Mouse (Mus musculus): ENCODE data around the gene Tsen54. TPM values are rescaled to one million over a fixed set of nuclear protein-coding genes. Genes with fewer than 3 reads are reported as not detected.

Tsen54 gene
- polyA plus RNA-seq, 1 experiment from 2014 or later, result 23.5 TPM

DNA sequence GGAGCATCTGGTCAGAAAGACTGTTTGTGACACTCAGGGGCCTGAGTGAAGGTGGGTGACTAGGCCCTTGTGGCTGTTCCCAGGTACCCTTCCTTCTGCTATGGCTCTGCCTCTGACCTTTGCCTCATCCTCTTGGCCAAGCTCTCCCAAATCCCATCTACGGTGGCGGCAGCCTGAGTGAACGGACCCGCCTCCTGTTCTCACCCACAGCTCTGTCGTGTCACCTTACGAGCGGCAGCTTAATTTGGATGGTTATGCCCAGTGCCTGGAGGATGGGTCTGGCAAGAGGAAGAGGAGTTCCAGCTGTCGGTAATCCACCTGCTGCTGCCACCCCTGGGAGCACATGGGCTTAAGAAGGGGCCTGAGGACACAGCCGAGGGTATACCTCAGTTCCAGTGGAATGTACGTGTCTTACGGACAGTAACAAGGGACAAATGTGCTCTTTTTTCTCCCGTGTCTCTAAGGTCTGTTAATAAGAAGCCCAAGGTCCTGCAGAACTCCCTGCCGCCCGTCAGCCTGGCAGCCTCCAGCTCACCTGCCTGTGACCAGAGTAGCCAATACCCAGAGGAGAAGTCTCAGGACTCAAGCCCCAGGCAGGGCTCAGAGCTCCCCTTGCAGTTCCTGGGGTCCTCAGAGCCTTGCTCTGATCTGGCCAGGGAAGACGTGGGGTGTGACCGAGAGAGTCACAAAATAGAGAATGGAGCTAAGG is 5.5 kb downstream of the Tsen54 start:
- Histone ChIP-seq H3K4me1 (peaks cover 32% of the 10 kb centered on the region), H3K27ac (no peak overlapping the region), H3K4me2 (no peak overlapping the region), H3K9ac (no peak overlapping the region), H3K27me3 (replicated peaks) (no peaks in the 10 kb centered on the region; the same call in 1 of the 2 replicates), H3K36me3 (peaks cover 64% of the 10 kb centered on the region), H3K9me3 (replicated peaks) (no peaks in the 10 kb centered on the region), H3K4me3 (no peak overlapping the region)
- no peak for ATAC-seq
- WGBS (ENCODE audit: insufficient replicate concordance), result 85% methylated on average over 16 of the region's 16 CpGs

DNA sequence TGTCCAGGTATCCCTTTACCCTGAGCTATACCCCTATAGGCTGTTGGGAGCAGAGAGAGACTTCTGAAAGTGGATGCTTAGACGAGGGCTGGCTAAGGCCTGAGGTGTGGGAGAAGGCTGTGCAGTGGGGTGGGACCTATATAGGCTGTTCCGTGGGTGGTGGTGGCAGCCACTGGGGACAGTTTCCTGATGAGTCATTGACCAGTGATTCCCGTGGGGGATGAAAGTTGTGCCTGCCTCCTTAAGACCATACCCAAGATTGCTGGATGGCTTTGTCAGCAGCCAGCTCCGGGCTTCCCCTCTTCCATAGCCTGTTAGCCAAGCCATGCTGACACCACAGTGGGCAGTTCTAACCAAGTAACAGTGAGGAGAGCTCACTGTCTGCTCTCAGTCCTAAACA is 6.5 kb downstream of the Tsen54 start:
- no peak overlapping the region for H3K9ac ChIP-seq
- H3K36me3 ChIP-seq, result peaks cover 64% of the 10 kb centered on the region
- H3K4me2 ChIP-seq, result no peak overlapping the region
- ATAC-seq, result no peak
- peaks cover 27% of the 10 kb centered on the region for H3K4me1 ChIP-seq
- no peaks in the 10 kb centered on the region for H3K9me3 ChIP-seq (replicated peaks)
- H3K27ac ChIP-seq, result no peak overlapping the region
- no peak overlapping the region for H3K4me3 ChIP-seq
- 58% methylated on average over 4 of the region's 4 CpGs for WGBS (ENCODE audit: insufficient replicate concordance)
- H3K27me3 ChIP-seq (replicated peaks), result peaks cover 3% of the 10 kb centered on the region; the same call in 1 of the 2 replicates

DNA sequence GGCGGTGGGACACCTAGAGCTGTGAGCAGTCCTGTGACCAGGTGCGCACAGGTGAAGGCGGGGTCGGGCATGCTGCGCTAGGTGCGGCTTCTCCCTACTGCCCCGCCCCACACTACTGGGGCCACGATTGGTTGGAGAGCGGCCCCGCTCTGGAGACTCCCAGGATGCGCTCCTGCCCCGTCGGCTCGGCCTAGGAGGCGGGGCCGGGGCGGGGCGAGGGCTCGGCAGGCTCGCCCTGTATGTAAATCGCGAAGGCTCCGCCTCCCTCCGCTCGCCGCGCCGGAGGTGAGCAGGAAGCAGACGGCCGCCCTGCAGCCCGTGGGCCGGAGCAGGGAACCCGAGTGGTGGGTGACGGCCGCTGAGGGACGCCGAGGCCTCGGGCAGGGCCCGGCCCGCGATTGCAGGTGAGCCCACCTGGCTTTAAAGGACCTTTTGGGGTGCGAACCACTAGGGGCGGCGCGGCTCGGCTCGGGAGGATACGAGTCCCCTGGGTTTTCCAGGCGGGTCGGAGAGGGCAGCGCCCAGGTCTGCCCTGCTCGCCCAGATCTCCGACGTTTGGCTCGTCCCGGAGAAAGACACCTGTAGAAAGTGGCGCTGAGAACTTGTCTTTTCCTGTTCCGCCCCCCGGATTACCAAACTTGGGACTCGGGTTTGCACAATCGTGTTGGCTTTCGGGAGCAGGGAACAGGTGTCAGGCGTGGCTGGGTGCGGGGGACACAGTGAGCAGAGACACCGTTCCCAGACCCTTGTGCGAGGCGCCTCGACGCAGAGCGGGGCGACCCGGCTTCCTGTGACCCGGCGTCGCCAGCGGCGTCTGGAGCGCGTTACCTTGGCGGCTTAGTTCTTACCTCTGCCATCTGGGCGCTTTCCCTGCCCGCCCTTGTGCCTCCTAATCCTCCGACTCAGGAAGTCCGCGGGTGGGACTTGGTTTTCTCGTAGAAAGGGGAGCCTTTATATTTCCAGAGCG is 9.5 kb downstream of the Tsen54 start, which contains the start of gene Llgl2:
Gene Llgl2, plus strand, starts transcription at position 276 of the 967 bp plus-strand sequence.
- Histone ChIP-seq H3K27me3 (replicated peaks) (peaks cover 14% of the 10 kb centered on the region), H3K36me3 (peaks cover 35% of the 10 kb centered on the region), H3K4me3 (peak within 1 kb of the TSS; percentile 81), H3K9ac (peak within 1 kb of the TSS; percentile 88), H3K4me2 (peak within 1 kb of the TSS; percentile 99), H3K27ac (peak within 1 kb of the TSS; percentile 72), H3K9me3 (replicated peaks) (no peaks in the 10 kb centered on the region), H3K4me1 (peaks cover 45% of the 10 kb centered on the region)
- peak; percentile 96 for ATAC-seq
- under 1% methylated on average over 87 of the region's 87 CpGs for WGBS (ENCODE audit: insufficient replicate concordance)

- Histone ChIP-seq H3K27me3 (replicated peaks) (peaks cover 14% of the 10 kb centered on the region), H3K4me2 (peak overlapping the region; percentile 99), H3K4me1 (peaks cover 53% of the 10 kb centered on the region), H3K4me3 (peak overlapping the region; percentile 81), H3K27ac (no peak overlapping the region), H3K9me3 (replicated peaks) (no peaks in the 10 kb centered on the region), H3K36me3 (peaks cover 31% of the 10 kb centered on the region), H3K9ac (peak overlapping the region; percentile 88)
- WGBS (ENCODE audit: insufficient replicate concordance), result 22% methylated on average over 11 of the region's 11 CpGs
- ATAC-seq, result no peak
These were observed 10.3 kb downstream of the Tsen54 start for GRCm38 (mm10) chr11:115824813-115825212.

GRCm38 (mm10) chr11:115826487-115826886 is 12.0 kb downstream of the Tsen54 start:
- Histone ChIP-seq H3K36me3 (peaks cover 14% of the 10 kb centered on the region), H3K4me3 (no peak overlapping the region), H3K27ac (no peak overlapping the region), H3K9me3 (replicated peaks) (no peaks in the 10 kb centered on the region), H3K4me1 (peaks cover 70% of the 10 kb centered on the region), H3K9ac (no peak overlapping the region), H3K4me2 (no peak overlapping the region), H3K27me3 (replicated peaks) (peaks cover 14% of the 10 kb centered on the region)
- 72% methylated on average over 5 of the region's 5 CpGs for WGBS (ENCODE audit: insufficient replicate concordance)
- ATAC-seq, result no peak

- Histone ChIP-seq H3K4me3 (no peak overlapping the region), H3K27ac (no peak overlapping the region), H3K4me1 (peaks cover 81% of the 10 kb centered on the region), H3K9me3 (replicated peaks) (no peaks in the 10 kb centered on the region), H3K4me2 (0 out of 2 replicates have a peak overlapping the region, but pooled peaks have one; percentile 1), H3K36me3 (peaks cover 2% of the 10 kb centered on the region), H3K27me3 (replicated peaks) (peaks cover 14% of the 10 kb centered on the region), H3K9ac (no peak overlapping the region)
- 72% methylated on average over 6 of the region's 6 CpGs for WGBS (ENCODE audit: insufficient replicate concordance)
- ATAC-seq, result no peak
These were observed 13.1 kb downstream of the Tsen54 start for GRCm38 (mm10) chr11:115827624-115828023.

- WGBS (ENCODE audit: insufficient replicate concordance), result 45% methylated on average over 4 of the region's 4 CpGs
- Histone ChIP-seq H3K27me3 (replicated peaks) (peaks cover 14% of the 10 kb centered on the region), H3K4me1 (peaks cover 87% of the 10 kb centered on the region), H3K9ac (no peak overlapping the region), H3K4me3 (no peak overlapping the region), H3K4me2 (no peak overlapping the region), H3K36me3 (no peaks in the 10 kb centered on the region), H3K27ac (no peak overlapping the region), H3K9me3 (replicated peaks) (no peaks in the 10 kb centered on the region)
- no peak for ATAC-seq
These were observed 14.5 kb downstream of the Tsen54 start for GRCm38 (mm10) chr11:115829036-115829435.

GRCm38 (mm10) chr11:115830550-115831325 is 16.2 kb downstream of the Tsen54 start:
- Histone ChIP-seq H3K27me3 (replicated peaks) (peaks cover 13% of the 10 kb centered on the region; the same call in 1 of the 2 replicates), H3K4me3 (peak overlapping the region; percentile 19), H3K4me2 (peak overlapping the region; percentile 62), H3K9me3 (replicated peaks) (no peaks in the 10 kb centered on the region), H3K27ac (peak overlapping the region; percentile 79), H3K9ac (peak overlapping the region; percentile 58), H3K4me1 (peaks cover 82% of the 10 kb centered on the region), H3K36me3 (no peaks in the 10 kb centered on the region; the same call in 1 of the 2 replicates)
- 32% methylated on average over 25 of the region's 25 CpGs for WGBS (ENCODE audit: insufficient replicate concordance)
- 0 out of 2 replicates have a peak, but pooled peaks have one; percentile 2 for ATAC-seq

- Histone ChIP-seq H3K9ac (peak overlapping the region; percentile 58), H3K36me3 (peaks cover 6% of the 10 kb centered on the region; the same call in 1 of the 2 replicates), H3K27me3 (replicated peaks) (peaks cover 8% of the 10 kb centered on the region; the same call in 1 of the 2 replicates), H3K9me3 (replicated peaks) (no peaks in the 10 kb centered on the region), H3K27ac (peak overlapping the region; percentile 79), H3K4me3 (peak overlapping the region; percentile 19), H3K4me2 (peak overlapping the region; percentile 62), H3K4me1 (peaks cover 78% of the 10 kb centered on the region)
- 30% methylated on average over 3 of the region's 3 CpGs for WGBS (ENCODE audit: insufficient replicate concordance)
- ATAC-seq, result peak; percentile 82
These were observed 17.0 kb downstream of the Tsen54 start for GRCm38 (mm10) chr11:115831518-115831917.

DNA sequence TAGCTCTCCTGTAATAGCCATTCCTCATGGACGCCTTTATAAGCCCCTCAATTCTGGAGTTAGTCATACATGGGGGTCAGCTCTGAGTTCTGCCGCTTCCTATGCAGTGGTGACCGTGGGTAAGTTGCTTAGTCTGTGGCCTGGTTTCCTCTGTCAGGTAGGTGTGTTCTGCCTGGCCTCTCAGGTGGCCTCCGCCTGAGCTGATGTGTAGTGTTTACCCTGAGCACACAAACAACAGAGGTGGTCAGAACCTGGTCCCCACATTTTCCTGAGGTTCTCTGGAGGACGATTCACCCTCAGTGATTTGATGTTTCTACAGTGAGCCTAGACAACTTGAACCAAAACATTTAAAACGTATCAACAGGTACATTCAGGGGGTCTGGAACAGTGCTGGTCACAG is 17.5 kb downstream of the Tsen54 start:
- 62% methylated on average over 6 of the region's 6 CpGs for WGBS (ENCODE audit: insufficient replicate concordance)
- peaks cover 3% of the 10 kb centered on the region; the same call in 1 of the 2 replicates for H3K27me3 ChIP-seq (replicated peaks)
- ATAC-seq, result no peak
- H3K4me3 ChIP-seq, result peak overlapping the region; percentile 19; the same call in 1 of the 2 replicates
- peak overlapping the region; percentile 58; the same call in 1 of the 2 replicates for H3K9ac ChIP-seq
- peaks cover 77% of the 10 kb centered on the region for H3K4me1 ChIP-seq
- H3K9me3 ChIP-seq (replicated peaks), result no peaks in the 10 kb centered on the region
- peak overlapping the region; percentile 79 for H3K27ac ChIP-seq
- peak overlapping the region; percentile 62 for H3K4me2 ChIP-seq
- peaks cover 10% of the 10 kb centered on the region; the same call in 1 of the 2 replicates for H3K36me3 ChIP-seq

DNA sequence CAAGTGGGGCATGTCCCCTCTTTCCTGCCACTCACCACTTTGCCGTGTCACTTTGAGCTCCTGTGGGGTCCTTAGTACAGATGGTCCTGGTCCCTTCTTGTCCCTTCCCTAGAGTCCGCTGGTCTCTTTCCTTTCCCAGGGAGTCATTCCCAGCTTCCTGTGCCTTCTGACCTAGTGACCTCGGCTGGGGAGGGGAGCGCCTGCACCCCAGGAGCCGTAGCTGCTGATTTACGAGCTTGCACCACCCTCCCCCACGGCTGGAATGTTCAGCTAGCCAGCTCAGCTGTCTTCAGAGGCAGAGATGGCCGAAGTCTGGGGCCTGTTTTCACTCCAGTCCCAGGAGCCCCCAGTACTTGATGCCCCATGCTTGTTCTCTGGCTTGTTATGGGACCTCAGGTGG is 18.0 kb downstream of the Tsen54 start:
- Histone ChIP-seq H3K9ac (0 out of 2 replicates have a peak overlapping the region, but pooled peaks have one; percentile 42), H3K4me3 (no peak overlapping the region), H3K27ac (peak overlapping the region; percentile 79), H3K4me1 (peaks cover 74% of the 10 kb centered on the region), H3K36me3 (peaks cover 10% of the 10 kb centered on the region; the same call in 1 of the 2 replicates), H3K4me2 (peak overlapping the region; percentile 62), H3K27me3 (replicated peaks) (no peaks in the 10 kb centered on the region), H3K9me3 (replicated peaks) (no peaks in the 10 kb centered on the region)
- WGBS (ENCODE audit: insufficient replicate concordance), result 47% methylated on average over 8 of the region's 8 CpGs
- ATAC-seq, result no peak
